Mouse (Mus musculus) T-helper 2 cell (primary cell): ENCODE data around the gene Asf1b.
"Not testable (repeated sequence)": the region's sequence is repeated elsewhere in the genome, so short reads cannot be mapped to it uniquely, and the experiment has no call there.

Experiments
- in situ Hi-C: fragments of 300-600 bp; cut with MboI, MseI; formaldehyde crosslinking; loops from one replicate; pipeline ENCODE4 v1.15.1; 2025; ENCODE audit warnings: high pct_unique_total_duplicates

Asf1b gene

GRCm38 (mm10) chr8:83996567-83997505 lies 41.5 kb downstream of the Asf1b start:
- in situ Hi-C loops: no loop called here

DNA sequence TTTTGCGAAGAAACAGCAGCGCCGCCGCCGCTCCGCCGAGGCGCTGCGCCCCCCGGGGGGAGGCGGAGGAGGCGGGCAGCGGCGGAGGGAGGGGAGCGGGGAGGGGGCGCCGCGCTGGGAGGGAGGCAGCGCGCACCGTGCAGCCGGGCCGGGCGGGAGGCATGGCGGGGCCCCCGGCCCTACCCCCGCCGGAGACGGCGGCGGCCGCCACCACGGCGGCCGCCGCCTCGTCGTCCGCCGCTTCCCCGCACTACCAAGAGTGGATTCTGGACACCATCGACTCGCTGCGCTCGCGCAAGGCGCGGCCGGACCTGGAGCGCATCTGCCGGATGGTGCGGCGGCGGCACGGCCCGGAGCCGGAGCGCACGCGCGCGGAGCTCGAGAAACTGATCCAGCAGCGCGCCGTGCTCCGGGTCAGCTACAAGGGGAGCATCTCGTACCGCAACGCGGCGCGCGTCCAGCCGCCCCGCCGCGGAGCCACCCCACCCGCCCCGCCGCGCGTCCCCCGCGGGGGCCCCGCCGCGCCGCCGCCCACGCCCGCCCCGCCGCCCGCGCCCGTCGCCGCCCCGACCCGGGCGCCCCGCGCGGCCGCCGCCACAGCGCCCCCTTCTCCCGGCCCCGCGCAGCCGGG lies 42.3 kb downstream of the Asf1b start, which contains the start of gene Samd1:
Gene Samd1, plus strand, starts transcription at position 162 of the 631 bp plus-strand sequence.
- in situ Hi-C loops: no loop called here

GRCm38 (mm10) chr8:83998231-83999056 lies 43.1 kb downstream of the Asf1b start:
- in situ Hi-C loops: no loop called here

GRCm38 (mm10) chr8:83999057-83999705 lies 43.9 kb downstream of the Asf1b start:
- in situ Hi-C loops: no loop called here

- in situ Hi-C loops: no loop called here
Observed at GRCm38 (mm10) chr8:83999825-84000224, 44.5 kb downstream of the Asf1b start.

DNA sequence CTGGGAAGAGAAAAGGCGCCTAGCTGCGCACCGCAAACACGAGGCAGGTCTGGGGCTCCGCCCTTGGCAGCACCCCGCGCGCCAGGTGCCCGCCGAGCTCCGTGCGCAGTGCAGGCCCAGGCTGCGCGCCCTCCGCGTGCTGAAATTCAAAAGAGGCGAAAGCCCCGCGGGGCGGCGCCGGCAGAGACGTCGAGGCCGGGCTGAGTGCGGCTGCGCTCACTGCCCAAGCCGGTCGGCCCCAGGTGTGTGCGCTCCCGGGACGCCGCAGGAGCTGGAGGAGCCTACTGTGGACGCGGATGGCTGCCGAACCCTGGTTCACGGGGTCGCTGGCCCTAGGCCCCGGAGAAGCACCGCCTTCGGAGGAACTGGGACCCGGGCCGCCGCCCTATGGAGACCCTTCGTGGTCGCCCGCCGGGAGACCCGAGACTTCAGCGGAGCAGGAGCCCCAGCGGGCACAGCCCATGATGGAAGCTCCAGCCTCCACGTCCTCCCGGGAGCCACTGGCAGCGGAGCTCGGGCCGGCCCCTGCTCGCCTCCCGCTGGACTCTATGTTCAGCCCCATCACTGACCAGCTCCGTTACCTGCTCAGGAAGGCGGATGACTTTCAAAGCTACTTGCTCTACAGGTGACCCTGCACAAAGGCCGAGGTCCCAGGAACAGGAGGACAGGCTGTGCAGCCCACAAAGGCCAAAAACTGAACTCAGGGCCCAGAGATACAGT lies 46.1 kb downstream of the Asf1b start, which contains the start of gene 1700067K01Rik:
Gene 1700067K01Rik, plus strand, starts transcription at position 222 of the 720 bp plus-strand sequence.
- in situ Hi-C loops: no loop called here

- in situ Hi-C loops: no loop called here
Observed at GRCm38 (mm10) chr8:84002957-84003611, 47.8 kb downstream of the Asf1b start.

DNA sequence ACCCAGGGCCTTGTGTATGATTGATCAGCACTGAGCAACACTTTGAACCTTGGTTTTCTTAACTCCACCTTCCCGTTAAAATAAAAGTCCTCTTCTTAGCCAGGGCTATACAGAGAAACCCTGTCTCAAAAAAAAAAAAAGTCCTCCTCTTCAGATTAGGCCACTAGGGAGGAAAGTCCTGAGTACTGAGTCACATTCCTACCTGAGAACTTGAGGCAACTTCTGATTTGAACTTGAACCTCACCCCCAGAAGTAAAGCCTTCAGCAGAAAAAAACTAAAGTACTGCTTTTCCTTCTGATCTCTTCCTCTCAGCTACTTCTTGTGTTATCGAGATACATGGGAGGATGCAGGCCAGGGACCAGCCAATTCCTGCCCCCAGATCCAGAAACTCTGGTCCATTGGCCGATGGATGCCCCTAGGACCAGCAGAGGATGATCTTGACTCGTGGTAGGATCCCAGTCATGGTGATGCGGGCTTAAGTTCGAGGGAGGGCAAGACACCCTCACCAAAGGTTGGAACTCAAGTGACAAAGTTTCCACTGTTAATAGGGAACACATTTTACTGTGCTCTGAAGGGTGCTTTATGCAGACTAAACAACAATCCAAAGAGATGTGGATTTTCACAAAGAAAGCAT lies 48.4 kb downstream of the Asf1b start:
- in situ Hi-C loops: no loop called here

DNA sequence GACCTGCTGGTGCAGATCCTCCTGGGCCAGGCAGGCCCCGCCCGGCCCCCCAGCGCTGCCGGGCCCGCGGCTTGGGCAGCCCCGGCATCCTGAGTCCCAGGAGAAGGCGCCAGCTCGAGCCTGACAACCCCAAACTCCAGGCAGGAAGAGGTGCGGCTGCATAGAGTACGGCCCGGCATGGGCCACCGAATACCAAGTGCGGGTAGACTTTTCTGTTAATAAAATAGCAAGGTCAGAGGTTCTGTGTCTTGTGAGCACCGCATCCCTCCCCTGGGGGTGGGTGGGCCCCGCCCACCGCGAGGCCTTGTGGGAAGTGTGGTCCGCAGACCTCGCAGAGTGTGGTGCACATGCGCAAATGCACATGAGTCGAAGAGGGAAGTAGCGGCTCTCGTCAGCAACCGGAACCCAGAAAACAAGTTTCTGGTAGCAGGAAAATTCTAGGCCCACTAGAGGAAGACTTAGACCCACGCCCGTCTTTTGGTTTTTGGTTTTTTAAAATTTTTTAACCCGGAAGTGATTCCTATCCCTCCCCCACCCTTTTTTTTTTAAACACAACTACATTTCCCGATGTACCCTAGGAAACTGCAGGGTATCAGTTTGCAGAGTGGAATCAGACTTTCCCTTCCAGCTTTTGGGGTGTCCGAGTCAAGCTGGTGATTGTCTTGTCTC lies 49.4 kb downstream of the Asf1b start:
- in situ Hi-C loops: no loop called here

GRCm38 (mm10) chr8:84005502-84005901 lies 50.2 kb downstream of the Asf1b start:
- in situ Hi-C loops: not testable (repeated sequence)

DNA sequence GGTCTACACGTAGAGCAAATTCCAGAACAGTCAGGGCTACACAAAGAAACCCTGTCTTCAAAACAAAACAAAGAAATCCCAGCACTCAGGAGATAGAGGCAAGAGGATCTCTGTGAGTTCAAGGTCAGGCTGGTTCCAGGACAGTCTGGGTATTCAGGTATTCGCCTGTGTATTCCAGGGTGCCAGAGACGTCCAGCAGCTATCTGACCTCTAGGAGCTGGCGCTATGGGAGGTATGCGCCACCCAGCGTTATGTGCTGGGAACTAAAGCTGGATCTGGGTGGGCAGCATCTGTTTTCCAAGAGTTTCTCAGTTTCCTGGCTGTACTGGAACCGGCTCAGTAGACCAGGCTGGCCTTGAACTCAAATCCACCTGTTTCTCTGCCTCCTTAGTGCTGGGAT lies 53.1 kb downstream of the Asf1b start:
- in situ Hi-C loops: no loop called here

GRCm38 (mm10) chr8:84009876-84010275 lies 54.6 kb downstream of the Asf1b start:
- in situ Hi-C loops: no loop called here

DNA sequence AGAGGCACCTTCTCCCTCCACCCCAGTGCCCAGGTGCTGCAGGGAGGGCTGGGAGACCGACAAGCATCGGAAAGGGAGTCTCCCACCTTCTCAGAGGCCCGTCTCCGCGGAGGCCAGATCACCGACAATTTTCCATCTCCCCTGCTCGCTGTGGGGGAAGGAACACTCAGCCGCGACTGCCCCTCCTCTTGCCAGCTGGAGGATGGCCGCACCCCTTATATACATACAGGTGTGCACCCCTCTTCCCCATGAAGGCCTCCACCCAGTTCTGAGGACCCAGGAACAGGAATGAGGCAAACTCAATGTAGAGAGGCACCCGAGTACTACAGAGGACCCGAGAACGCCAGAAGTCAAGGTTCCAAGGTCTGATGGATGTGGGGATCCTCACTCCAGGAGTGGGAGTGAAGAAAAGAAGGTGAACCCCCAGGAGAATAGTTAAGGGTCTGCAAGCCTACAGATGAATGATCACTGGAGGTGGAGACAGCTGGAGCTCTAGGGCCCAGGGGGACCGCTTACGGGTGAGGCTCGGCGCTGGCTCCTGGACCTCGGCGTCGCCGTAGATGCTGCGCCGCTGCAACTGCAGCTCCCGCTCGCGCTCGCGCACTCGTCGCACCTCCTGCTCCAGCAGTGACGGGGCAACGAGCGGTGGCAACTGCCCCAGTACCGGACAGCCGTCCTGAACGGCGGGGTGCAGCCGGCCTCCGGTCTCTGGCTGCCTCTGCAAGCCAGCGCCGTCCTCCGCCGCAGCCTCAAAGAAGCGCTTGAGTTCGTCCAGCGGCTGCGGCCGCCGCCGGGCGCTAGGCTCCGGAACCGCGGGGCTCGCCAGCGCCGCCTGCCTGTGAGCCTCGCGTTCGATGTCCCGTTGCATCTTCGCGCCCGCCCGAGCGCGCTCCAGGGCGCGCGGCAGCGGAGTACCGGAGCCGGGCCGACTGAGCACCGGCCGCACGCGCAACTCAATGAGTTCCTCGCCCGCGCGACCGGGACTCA lies 55.6 kb downstream of the Asf1b start:
- in situ Hi-C loops: no loop called here

DNA sequence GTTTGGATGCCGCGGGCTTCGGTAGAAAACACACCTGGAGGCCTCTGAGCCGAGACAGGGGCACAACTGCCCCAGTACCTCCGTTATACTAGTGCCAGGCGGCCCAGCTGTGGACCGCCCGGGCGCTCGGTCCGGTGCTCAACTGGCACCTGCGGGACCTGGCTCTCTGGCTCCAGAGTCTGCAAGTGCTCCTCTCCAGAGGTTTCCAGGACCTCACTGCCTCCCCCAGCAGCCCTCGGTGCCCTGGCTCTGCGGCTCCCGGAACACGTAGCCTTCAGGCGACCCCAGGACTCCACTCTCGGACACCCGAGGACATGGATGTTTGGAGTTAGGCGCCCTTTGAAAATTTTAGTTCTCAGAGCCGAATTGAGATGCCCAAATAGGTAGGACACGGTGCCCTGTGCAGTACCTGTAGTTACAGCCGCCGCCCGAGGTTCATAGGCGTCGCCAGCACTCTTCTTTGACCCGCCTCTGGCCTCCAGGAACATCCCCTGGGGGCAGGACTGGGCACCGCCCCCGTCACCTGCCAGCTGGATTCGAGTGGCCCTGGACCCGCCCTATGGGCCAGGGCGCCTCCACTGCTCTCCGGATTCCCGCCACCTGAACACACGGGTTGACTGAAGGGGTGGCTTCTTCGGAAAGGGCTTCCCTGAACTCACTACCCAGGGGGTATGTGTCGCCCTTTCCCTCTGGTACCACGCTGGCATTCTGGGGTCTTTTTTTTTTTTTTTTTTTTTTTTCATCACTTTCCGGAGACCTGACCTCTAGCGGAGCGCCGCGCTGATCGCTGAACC lies 56.6 kb downstream of the Asf1b start, which contains the start of gene 2210011C24Rik:
Gene 2210011C24Rik, minus strand, starts transcription at position 467 of the 794 bp plus-strand sequence.
- in situ Hi-C loops: no loop called here

- in situ Hi-C loops: no loop called here
Observed at GRCm38 (mm10) chr8:84012499-84013165, 57.3 kb downstream of the Asf1b start.

DNA sequence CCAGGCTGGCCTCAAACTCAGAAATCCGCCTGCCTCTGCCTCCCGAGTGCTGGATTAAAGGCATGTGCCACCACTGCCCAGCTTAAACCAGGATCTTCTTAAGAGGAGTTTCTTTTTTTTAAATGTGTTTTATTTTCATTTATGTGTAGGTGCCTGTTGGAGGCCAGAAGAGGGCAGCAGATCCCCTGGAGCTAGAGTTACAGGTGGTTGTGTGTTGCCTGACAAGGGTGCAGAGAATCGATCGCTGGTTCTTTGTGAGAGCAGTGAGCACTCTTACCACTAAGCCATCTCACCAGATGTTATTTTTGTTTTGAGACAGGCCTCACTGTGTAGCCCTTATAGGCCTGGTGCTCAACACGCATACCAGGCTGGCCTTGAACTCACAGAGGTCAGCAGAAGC lies 60.5 kb downstream of the Asf1b start:
- in situ Hi-C loops: no loop called here
